Mouse (Mus musculus): ENCODE results near the gene Arpin. TPM values are rescaled to one million over a fixed set of nuclear protein-coding genes. Genes with fewer than 3 reads are reported as not detected.

Arpin gene
- total RNA-seq (2021): 1 to 10 TPM; 2.7 to 3.3 TPM
- long read RNA-seq, experiment 1, partial matches to known transcripts: 0 of 1 reads
- long read RNA-seq, experiment 1, other reads (novel, unspliced or antisense): 0 of 1 reads
- long read RNA-seq, experiment 2, partial matches to known transcripts: 1 of 2 reads
- long read RNA-seq, experiment 2, other reads (novel, unspliced or antisense): 0 of 2 reads

- intact Hi-C loops (cut with DNase I): loop anchor here (2.0 to 10.0 kb wide), 3 partner anchors 14 to 142 kb away; partner anchors contain the start of genes Ap3s2 and Zfp710
- peak; percentile 86 for DNase-seq
- TF ChIP-seq CTCF (IDR thresholded peaks at IDR 0.05): no peak; the same call in 1 of the 2 replicates
- peak within 1 kb of the TSS; percentile 93 for H3K4me3 ChIP-seq
- H3K27ac ChIP-seq: peak within 1 kb of the TSS; percentile 91
These were observed at the start of gene Arpin for GRCm38 (mm10) chr7:79934862-79935510. Arpin (minus strand) TSS chr7:79935359.

- Histone ChIP-seq H3K27ac (no peak overlapping the region), H3K4me3 (no peak overlapping the region)
- no peak for DNase-seq
- TF ChIP-seq CTCF (IDR thresholded peaks at IDR 0.05): no peak
- intact Hi-C loops (cut with DNase I): no loop called here
These were observed 40.2 kb upstream of the Arpin start for GRCm38 (mm10) chr7:79975316-79975715.

GRCm38 (mm10) chr7:79972195-79972594 lies 37.0 kb upstream of the Arpin start:
- intact Hi-C loops (cut with DNase I): no loop called here
- Histone ChIP-seq H3K27ac (no peak overlapping the region), H3K4me3 (no peak overlapping the region)
- no peak for DNase-seq
- no peak for TF ChIP-seq CTCF (IDR thresholded peaks at IDR 0.05)

GRCm38 (mm10) chr7:79970336-79970735 lies 35.2 kb upstream of the Arpin start:
- intact Hi-C loops (cut with DNase I): no loop called here
- TF ChIP-seq CTCF (IDR thresholded peaks at IDR 0.05): no peak

GRCm38 (mm10) chr7:79968326-79968725 lies 33.2 kb upstream of the Arpin start:
- intact Hi-C loops (cut with DNase I): no loop called here
- DNase-seq: no peak
- Histone ChIP-seq H3K27ac (no peak overlapping the region), H3K4me3 (no peak overlapping the region)
- TF ChIP-seq CTCF (IDR thresholded peaks at IDR 0.05): no peak

More at GRCm38 (mm10) chr7:79970336-79970735, 35.2 kb upstream of the Arpin start:
- no peak overlapping the region for H3K27ac ChIP-seq
- DNase-seq: no peak
- H3K4me3 ChIP-seq: no peak overlapping the region

GRCm38 (mm10) chr7:79961600-79961999 lies 26.4 kb upstream of the Arpin start:
- no peak for DNase-seq
- H3K27ac ChIP-seq: no peak overlapping the region
- H3K4me3 ChIP-seq: no peak overlapping the region
- no peak for TF ChIP-seq CTCF (IDR thresholded peaks at IDR 0.05)
- intact Hi-C loops (cut with DNase I): no loop called here

GRCm38 (mm10) chr7:79956131-79956530 lies 21.0 kb upstream of the Arpin start:
- H3K4me3 ChIP-seq: no peak overlapping the region
- no peak for TF ChIP-seq CTCF (IDR thresholded peaks at IDR 0.05)
- no peak overlapping the region for H3K27ac ChIP-seq
- intact Hi-C loops (cut with DNase I): no loop called here
- no peak for DNase-seq

- intact Hi-C loops (cut with DNase I): no loop called here
- Histone ChIP-seq H3K4me3 (no peak overlapping the region), H3K27ac (no peak overlapping the region)
- DNase-seq: no peak
- no peak for TF ChIP-seq CTCF (IDR thresholded peaks at IDR 0.05)
These were observed 19.7 kb upstream of the Arpin start for GRCm38 (mm10) chr7:79954890-79955289.

- no peak for DNase-seq
- Histone ChIP-seq H3K27ac (no peak overlapping the region), H3K4me3 (no peak overlapping the region)
- no peak for TF ChIP-seq CTCF (IDR thresholded peaks at IDR 0.05)
- intact Hi-C loops (cut with DNase I): no loop called here
These were observed 15.9 kb upstream of the Arpin start for GRCm38 (mm10) chr7:79951038-79951437.

GRCm38 (mm10) chr7:79950236-79950635 lies 15.1 kb upstream of the Arpin start:
- intact Hi-C loops (cut with DNase I): no loop called here

GRCm38 (mm10) chr7:79935511-79936205 lies 499 bp upstream of the Arpin start:
- intact Hi-C loops (cut with DNase I): loop anchor here (2.0 to 10.0 kb wide), 2 partner anchors 15 to 89 kb away; partner anchors contain the start of genes Ap3s2 and Zfp710
- Histone ChIP-seq H3K27ac (peak overlapping the region; percentile 91), H3K4me3 (peak overlapping the region; percentile 93)
- peak; percentile 66 for DNase-seq
- no peak for TF ChIP-seq CTCF (IDR thresholded peaks at IDR 0.05)

More at GRCm38 (mm10) chr7:79950236-79950635, 15.1 kb upstream of the Arpin start:
- H3K27ac ChIP-seq: no peak overlapping the region
- H3K4me3 ChIP-seq: no peak overlapping the region
- DNase-seq: no peak
- no peak for TF ChIP-seq CTCF (IDR thresholded peaks at IDR 0.05)

GRCm38 (mm10) chr7:79934461-79934860 lies 698 bp downstream of the Arpin start:
- TF ChIP-seq CTCF (IDR thresholded peaks at IDR 0.05): no peak
- peak; percentile 30 for DNase-seq
- peak overlapping the region; percentile 93 for H3K4me3 ChIP-seq
- intact Hi-C loops (cut with DNase I): loop anchor here (2.0 to 10.0 kb wide), 3 partner anchors 14 to 143 kb away; partner anchors contain the start of genes Ap3s2 and Zfp710
- H3K27ac ChIP-seq: peak overlapping the region; percentile 91

GRCm38 (mm10) chr7:79928516-79929052 lies 6.6 kb downstream of the Arpin start:
- no peak for DNase-seq
- Histone ChIP-seq H3K4me3 (no peak overlapping the region), H3K27ac (peak overlapping the region; percentile 54)
- intact Hi-C loops (cut with DNase I): no loop called here
- TF ChIP-seq CTCF (IDR thresholded peaks at IDR 0.05): no peak

Data from gastrocnemius, adult 2 months (tissue).